Mouse (Mus musculus) mature B cell (primary cell): Measurements from ENCODE around the gene Dnajc7.
"Not testable (repeated sequence)": the region's sequence is repeated elsewhere in the genome, so short reads cannot be mapped to it uniquely, and the experiment has no call there.

Source experiments
- in situ Hi-C: fragments of 300-500 bp; cut with MboI; formaldehyde crosslinking; loops from 2 replicates; pipeline ENCODE4 v1.14.3; 2019

Gene Dnajc7

GRCm38 (mm10) chr11:100550101-100550500 is 69.9 kb downstream of the Dnajc7 start:
- in situ Hi-C loops, result no loop called here

DNA sequence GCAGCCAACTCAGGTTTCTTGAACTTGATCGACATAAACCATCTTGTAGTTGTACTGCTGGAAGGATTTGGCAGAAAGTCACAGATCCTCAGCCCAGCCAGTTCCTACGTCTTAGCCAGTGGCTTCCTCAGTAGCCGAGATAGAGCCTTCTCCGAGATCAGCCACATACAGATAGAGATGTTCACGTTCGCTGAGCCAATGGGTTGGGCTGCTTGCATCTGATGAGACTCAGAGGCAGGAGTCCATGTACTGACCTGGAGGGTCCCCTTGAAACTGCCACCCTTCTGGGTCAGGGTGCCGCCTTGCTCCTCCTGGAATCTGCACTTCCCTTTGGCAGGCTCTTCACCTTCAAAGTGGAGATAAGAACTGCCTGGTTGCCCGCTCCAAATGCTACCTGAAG is 70.5 kb downstream of the Dnajc7 start:
- in situ Hi-C loops, result no loop called here

DNA sequence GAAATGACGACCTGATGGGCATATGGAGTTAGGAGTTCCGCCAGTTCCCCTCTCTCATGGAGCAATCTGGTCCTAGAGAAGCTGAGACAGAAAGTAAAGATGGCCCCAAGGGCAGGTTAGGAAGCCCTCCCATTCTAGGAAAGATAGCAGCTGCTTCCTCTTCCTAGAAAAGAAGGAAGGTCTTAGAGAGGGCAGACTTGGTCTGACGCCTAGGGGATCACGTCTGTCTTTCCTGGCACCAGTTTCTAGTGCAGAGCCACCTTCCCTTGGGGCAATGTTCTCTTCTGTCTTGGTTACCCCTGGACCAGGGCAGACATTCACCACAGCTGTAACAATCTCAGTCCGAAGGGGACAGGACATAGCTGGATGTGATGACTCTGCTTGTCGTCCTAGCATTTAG is 71.8 kb downstream of the Dnajc7 start:
- in situ Hi-C loops, result no loop called here

- in situ Hi-C loops, result no loop called here
Observed at GRCm38 (mm10) chr11:100546955-100547354, 73.0 kb downstream of the Dnajc7 start.

DNA sequence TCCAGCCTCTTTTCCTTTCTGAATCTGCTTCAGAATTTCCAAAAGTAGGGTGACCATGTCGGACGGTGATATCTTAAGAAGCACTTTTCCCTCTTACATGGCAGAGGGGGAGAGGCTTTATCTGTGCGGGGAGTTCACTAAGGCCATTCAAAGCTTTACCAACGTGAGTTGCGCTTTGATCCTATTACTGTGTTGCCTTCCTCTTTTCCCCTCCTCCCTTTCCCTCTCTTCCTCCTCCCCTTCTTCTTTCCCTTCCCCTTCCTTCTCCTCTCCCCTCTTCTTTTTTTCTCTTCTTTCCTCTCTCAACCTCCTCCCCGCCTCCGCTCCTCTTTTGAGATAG is 74.3 kb downstream of the Dnajc7 start:
- in situ Hi-C loops, result no loop called here

DNA sequence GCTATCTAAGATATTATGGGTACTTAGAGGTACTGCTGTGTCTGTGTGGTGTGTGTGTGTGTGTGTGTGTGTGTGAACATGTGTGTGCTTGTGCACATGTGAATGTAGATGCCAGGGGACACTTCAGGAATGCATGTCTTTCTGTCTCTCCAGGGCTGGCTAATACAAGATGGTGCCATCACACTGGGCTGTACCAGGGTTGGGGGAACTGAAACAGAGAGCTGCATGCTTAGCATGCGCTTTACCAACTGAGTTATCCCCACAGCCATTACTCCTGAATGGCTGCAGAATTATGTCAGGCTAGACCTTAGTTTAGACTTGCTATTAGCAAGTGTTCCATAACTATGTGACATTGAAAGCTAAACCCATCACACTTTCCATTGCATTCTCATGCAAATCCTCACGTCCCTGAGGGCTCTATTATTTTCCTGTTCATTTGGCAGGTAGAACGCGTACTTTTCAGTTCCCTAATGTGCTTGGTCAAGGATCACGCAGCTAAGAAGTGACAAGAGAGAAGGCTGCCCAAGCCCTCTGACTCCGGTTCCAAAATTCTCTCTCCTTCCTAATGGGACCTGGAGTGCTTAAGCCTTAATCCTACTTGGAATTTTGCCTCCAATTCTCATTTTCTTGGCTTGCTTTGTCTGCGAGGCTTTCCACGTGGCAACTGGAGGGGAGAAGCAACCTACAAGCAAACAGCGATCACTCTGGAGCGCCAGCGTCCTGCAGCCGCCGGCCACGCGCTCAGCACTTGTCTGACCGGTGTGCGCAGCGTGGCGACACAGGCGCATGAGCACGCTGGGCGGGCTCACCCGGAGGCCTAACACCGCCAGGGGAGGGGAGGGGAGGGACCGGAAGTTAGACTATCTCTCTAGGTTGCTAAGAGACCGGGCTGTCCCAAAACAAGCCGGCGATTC is 74.9 kb downstream of the Dnajc7 start, which contains the start of gene Ttc25:
Ttc25 (plus strand) TSS at position 776 of the 914 bp plus-strand sequence.
- in situ Hi-C loops, result no loop called here

DNA sequence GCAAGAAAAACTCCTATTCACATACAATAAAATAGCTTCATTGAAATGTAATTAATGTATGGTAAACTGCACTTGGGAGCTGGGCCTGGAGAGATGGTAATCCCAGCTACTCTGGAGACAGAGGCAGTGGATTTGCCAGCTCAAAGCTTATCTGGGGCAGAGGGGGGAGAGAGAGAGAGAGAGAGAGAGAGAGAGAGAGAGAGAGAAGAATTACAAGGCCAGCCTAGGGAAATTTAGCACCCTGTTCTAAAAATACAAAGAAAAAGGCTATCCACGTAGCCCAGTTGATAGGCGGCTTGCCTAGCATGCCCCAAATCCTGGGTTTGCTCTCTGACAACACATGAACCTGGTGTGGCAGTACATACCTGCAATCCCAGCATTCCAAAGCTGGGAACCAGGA is 78.4 kb downstream of the Dnajc7 start:
- in situ Hi-C loops, result no loop called here

GRCm38 (mm10) chr11:100540966-100541365 is 79.0 kb downstream of the Dnajc7 start:
- in situ Hi-C loops, result no loop called here

DNA sequence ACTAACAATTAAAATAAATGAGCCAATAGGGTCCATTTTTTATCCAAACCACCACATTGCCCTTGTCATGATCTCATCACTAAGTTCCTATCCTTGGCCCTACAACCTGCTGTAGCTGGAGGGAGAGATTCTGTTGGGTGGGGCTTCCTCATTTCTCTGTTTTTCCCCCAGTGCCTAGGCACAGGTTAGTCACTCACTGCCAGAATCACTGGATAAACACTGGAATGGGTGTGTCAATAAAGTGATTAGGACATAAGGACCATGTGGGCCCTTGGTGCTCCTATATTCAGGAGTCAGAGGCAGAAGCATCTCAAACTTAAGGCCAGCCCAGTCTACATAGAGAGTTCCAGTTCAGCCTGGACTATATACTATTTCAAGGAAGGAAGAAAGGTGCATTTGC is 83.5 kb downstream of the Dnajc7 start:
- in situ Hi-C loops, result no loop called here

GRCm38 (mm10) chr11:100535996-100536395 is 84.0 kb downstream of the Dnajc7 start:
- in situ Hi-C loops, result no loop called here

DNA sequence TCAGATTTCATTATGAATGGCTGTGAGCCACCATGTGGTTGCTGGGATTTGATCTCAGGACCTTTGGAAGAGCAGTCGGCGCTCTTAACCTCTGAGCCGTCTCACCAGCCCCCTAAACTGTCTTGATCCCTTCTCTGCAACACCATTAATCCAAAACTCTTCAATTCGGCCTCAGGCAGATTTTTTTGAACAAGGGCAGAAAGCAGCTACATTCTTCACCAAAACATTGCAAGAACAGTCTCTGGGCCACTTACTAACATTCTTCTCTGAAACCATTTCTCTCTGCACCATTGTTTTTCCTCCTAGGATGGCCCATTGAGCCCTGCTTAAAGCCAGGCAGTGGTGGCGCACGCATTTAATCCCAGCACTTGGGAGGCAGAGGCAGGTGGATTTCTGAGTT is 85.1 kb downstream of the Dnajc7 start:
- in situ Hi-C loops, result not testable (repeated sequence)

GRCm38 (mm10) chr11:100534411-100534810 is 85.6 kb downstream of the Dnajc7 start:
- in situ Hi-C loops, result not testable (repeated sequence)

- in situ Hi-C loops, result no loop called here
Observed at GRCm38 (mm10) chr11:100533871-100534270, 86.1 kb downstream of the Dnajc7 start.
